Mouse (Mus musculus) CD4-positive, CD25-positive, alpha-beta regulatory T cell, adult 4 months (primary cell): ENCODE measurements around the gene Mafg. TPM values are rescaled to one million over a fixed set of nuclear protein-coding genes. Genes with fewer than 3 reads are reported as not detected.

Experiments used
- ATAC-seq: one replicate; pipeline ENCODE4 v1.8.0; 2017
- polyA plus RNA-seq, 2 experiments: library from polyadenylated mRNA; unstranded; fragments of 100-300 nt; shearing (Covaris generic); gene quantifications; one replicate each; pipeline ENCODE4 v1.2.1; 2017

The Mafg gene
- polyA plus RNA-seq, 2 experiments from 2014 or later = 11.3 to 16.0 TPM

- ATAC-seq = peak; percentile 100
Observed at GRCm38 (mm10) chr11:120643601-120643987, 10.2 kb upstream of the Mafg start, which contains the start of gene Pycr1. Gene Pycr1, minus strand, starts transcription at chr11:120643769.

- peak; percentile 38 for ATAC-seq
Observed at GRCm38 (mm10) chr11:120642939-120643600, 9.7 kb upstream of the Mafg start.

- ATAC-seq = no peak
Observed at GRCm38 (mm10) chr11:120641869-120642268, 8.5 kb upstream of the Mafg start.

GRCm38 (mm10) chr11:120641255-120641654 is 7.9 kb upstream of the Mafg start:
- no peak for ATAC-seq

- no peak for ATAC-seq
Observed at GRCm38 (mm10) chr11:120634810-120635209, 1.4 kb upstream of the Mafg start.

- peak; percentile 23 for ATAC-seq
Observed at GRCm38 (mm10) chr11:120632559-120633519, 561 bp downstream of the Mafg start.

GRCm38 (mm10) chr11:120631726-120632448 is 1.5 kb downstream of the Mafg start:
- no peak for ATAC-seq

GRCm38 (mm10) chr11:120630881-120631725 is 2.3 kb downstream of the Mafg start:
- ATAC-seq = peak; percentile 35

GRCm38 (mm10) chr11:120630401-120630871 is 3.0 kb downstream of the Mafg start:
- ATAC-seq = no peak

- no peak for ATAC-seq
Observed at GRCm38 (mm10) chr11:120629911-120630310, 3.5 kb downstream of the Mafg start.

- peak; percentile 16 for ATAC-seq
Observed at GRCm38 (mm10) chr11:120629341-120629730, 4.1 kb downstream of the Mafg start.

GRCm38 (mm10) chr11:120628601-120629340 is 4.6 kb downstream of the Mafg start:
- ATAC-seq = no peak

GRCm38 (mm10) chr11:120627468-120628300 is 5.7 kb downstream of the Mafg start:
- peak; percentile 50 for ATAC-seq

GRCm38 (mm10) chr11:120626785-120627467 is 6.5 kb downstream of the Mafg start:
- ATAC-seq = no peak

- ATAC-seq = no peak
Observed at GRCm38 (mm10) chr11:120625152-120625775, 8.1 kb downstream of the Mafg start, which contains the start of gene Sirt7. Gene Sirt7, minus strand, starts transcription at chr11:120625240.

- peak; percentile 69 for ATAC-seq
Observed at GRCm38 (mm10) chr11:120624680-120625111, 8.7 kb downstream of the Mafg start.

- peak; percentile 46 for ATAC-seq
Observed at GRCm38 (mm10) chr11:120623961-120624679, 9.3 kb downstream of the Mafg start.

- no peak for ATAC-seq
Observed at GRCm38 (mm10) chr11:120622805-120623204, 10.6 kb downstream of the Mafg start.
